Mouse (Mus musculus) limb, embryonic 14.5 days (tissue): ENCODE results near the gene Vps25. TPM values are rescaled to one million over a fixed set of nuclear protein-coding genes. Genes with fewer than 3 reads are reported as not detected.

Source experiments
- ATAC-seq: fragments of 200-750 bp; cut with Nextera tagmentation; 2 replicates; pipeline ENCODE4 v1.8.0; 2017; ENCODE audit warnings: low read depth, moderate number of reproducible peaks, moderate TSS enrichment; ENCODE audit not compliant: low FRiP score
- DNase-seq: peaks from one replicate; pipeline ENCODE4 v3.0.0-alpha.2; 2015; ENCODE audit warnings: low spot score
- H3K27ac ChIP-seq: fragments of 300-500 bp; sonication (generic); replicated peaks from 2 replicates; pipeline ENCODE4 v1.5.1; 2014; ENCODE audit warnings: low read depth, mild to moderate bottlenecking, low read length, moderate library complexity, mixed read lengths
- H3K27me3 ChIP-seq: fragments of 300-500 bp; sonication (generic); 2 replicates; pipeline ENCODE4 v1.6.1; 2014; ENCODE audit warnings: low read length, mixed read lengths; ENCODE audit not compliant: control insufficient read depth, insufficient read depth
- H3K36me3 ChIP-seq: fragments of 300-500 bp; sonication (generic); 2 replicates; pipeline ENCODE4 v1.6.1; 2014; ENCODE audit warnings: mild to moderate bottlenecking, low read length, moderate library complexity, mixed read lengths; ENCODE audit not compliant: control insufficient read depth, insufficient read depth
- H3K4me1 ChIP-seq: fragments of 300-500 bp; sonication (generic); 2 replicates; pipeline ENCODE4 v1.6.1; 2014; ENCODE audit warnings: antibody characterized with exemption, low read length, mixed read lengths; ENCODE audit not compliant: control insufficient read depth, insufficient read depth
- H3K4me2 ChIP-seq: fragments of 300-500 bp; sonication (generic); replicated peaks from 2 replicates; pipeline ENCODE4 v1.6.1; 2014; ENCODE audit warnings: low read depth, mild to moderate bottlenecking, low read length, moderate library complexity; ENCODE audit not compliant: severe bottlenecking
- H3K4me3 ChIP-seq: fragments of 300-500 bp; sonication (generic); replicated peaks from 2 replicates; pipeline ENCODE4 v1.5.1; 2014; ENCODE audit warnings: low read length
- H3K9ac ChIP-seq: fragments of 300-500 bp; sonication (generic); 2 replicates; pipeline ENCODE4 v1.6.1; 2014; ENCODE audit warnings: mild to moderate bottlenecking, low read depth, low read length, moderate library complexity; ENCODE audit not compliant: severe bottlenecking
- H3K9me3 ChIP-seq: fragments of 300-500 bp; sonication (generic); 2 replicates; pipeline ENCODE4 v1.6.1; 2016; ENCODE audit warnings: low read length; ENCODE audit not compliant: control insufficient read depth
- POLR2A ChIP-seq: fragments of 200-500 bp; IDR thresholded peaks from 2 replicates; pipeline ENCODE4 v1.8.0; 2012; ENCODE audit warnings: inconsistent platforms, mild to moderate bottlenecking, moderate library complexity, borderline replicate concordance; ENCODE audit not compliant: insufficient read depth, insufficient read length; ENCODE audit errors: extremely low read depth
- WGBS: fragments of 180-500 bp; shearing (Covaris S2); extraction: QIAGEN DNeasy Blood & Tissue Kit; methylation state at CpG from one replicate; pipeline ENCODE4 v1.1.7; 2014; 5-methylcytosine and 5-hydroxymethylcytosine counted together
- polyA plus RNA-seq, 2 experiments: library from polyadenylated mRNA; depleted of rRNA in 1 of 2; stranded (reverse) in 1 of 2; unstranded in 1 of 2; fragments of >200 nt; fragmentation: Nextera tagmentation in 1 of 2; extraction: Ambion mirVana in 1 of 2; gene quantifications; 2 replicates each; pipeline versions ENCODE4 v1.2.1 to v1.2.3; 2012 to 2014

Vps25 gene
- polyA plus RNA-seq, 2 experiments, result 70.3 to 120 TPM

- under 1% methylated on average over 28 of the region's 30 CpGs for WGBS
These were observed 7.4 kb downstream of the Vps25 start for GRCm38 (mm10) chr11:101260826-101261380.

GRCm38 (mm10) chr11:101262272-101262967 lies 8.9 kb downstream of the Vps25 start:
- WGBS, result 2% methylated on average over 24 of the region's 24 CpGs
- H3K27me3 ChIP-seq, result peaks cover 40% of the 10 kb centered on the region
- ATAC-seq, result no peak
- peaks cover 9% of the 10 kb centered on the region; the same call in 1 of the 2 replicates for H3K36me3 ChIP-seq
- TF ChIP-seq POLR2A, result no peak
- H3K4me2 ChIP-seq, result peak overlapping the region; percentile 98
- peaks cover 36% of the 10 kb centered on the region for H3K4me1 ChIP-seq
- H3K9me3 ChIP-seq, result no peaks in the 10 kb centered on the region
- peak overlapping the region; percentile 53 for H3K4me3 ChIP-seq
- H3K27ac ChIP-seq, result no peak overlapping the region
- DNase-seq, result no peak
- peak overlapping the region; percentile 31; the same call in 1 of the 2 replicates for H3K9ac ChIP-seq

More at GRCm38 (mm10) chr11:101260826-101261380, 7.4 kb downstream of the Vps25 start:
- Histone ChIP-seq H3K27ac (peak overlapping the region; percentile 68; the same call in 1 of the 2 replicates), H3K36me3 (peaks cover 18% of the 10 kb centered on the region), H3K9ac (peak overlapping the region; percentile 71), H3K4me2 (peak overlapping the region; percentile 98), H3K4me3 (peak overlapping the region; percentile 53), H3K9me3 (no peaks in the 10 kb centered on the region), H3K27me3 (peaks cover 36% of the 10 kb centered on the region), H3K4me1 (peaks cover 36% of the 10 kb centered on the region)
- no peak for DNase-seq
- no peak for TF ChIP-seq POLR2A
- no peak for ATAC-seq

- Histone ChIP-seq H3K4me2 (no peak overlapping the region; the same call in 1 of the 2 replicates), H3K4me1 (peaks cover 36% of the 10 kb centered on the region)
- no peak for DNase-seq
These were observed 9.9 kb downstream of the Vps25 start for GRCm38 (mm10) chr11:101263138-101263988.

GRCm38 (mm10) chr11:101263989-101264280 lies 10.4 kb downstream of the Vps25 start:
- TF ChIP-seq POLR2A, result no peak
- ATAC-seq (no peak), DNase-seq (no peak)
- no peak overlapping the region for H3K9ac ChIP-seq
- no peaks in the 10 kb centered on the region for H3K9me3 ChIP-seq
- 11% methylated on average over 3 of the region's 3 CpGs for WGBS
- peaks cover 44% of the 10 kb centered on the region for H3K27me3 ChIP-seq
- peaks cover 36% of the 10 kb centered on the region for H3K4me1 ChIP-seq
- H3K36me3 ChIP-seq, result no peaks in the 10 kb centered on the region
- H3K4me2 ChIP-seq, result no peak overlapping the region
- no peak overlapping the region for H3K27ac ChIP-seq
- no peak overlapping the region for H3K4me3 ChIP-seq

More at GRCm38 (mm10) chr11:101263138-101263988, 9.9 kb downstream of the Vps25 start:
- H3K9ac ChIP-seq, result no peak overlapping the region
- no peak overlapping the region for H3K27ac ChIP-seq
- no peak for ATAC-seq
- H3K27me3 ChIP-seq, result peaks cover 44% of the 10 kb centered on the region
- 4% methylated on average over 32 of the region's 32 CpGs for WGBS
- no peak for TF ChIP-seq POLR2A
- 0 out of 2 replicates have a peak, but pooled peaks cover 4% of the 10 kb centered on the region for H3K36me3 ChIP-seq
- H3K9me3 ChIP-seq, result no peaks in the 10 kb centered on the region
- no peak overlapping the region for H3K4me3 ChIP-seq

- Histone ChIP-seq H3K4me3 (peak overlapping the region; percentile 29), H3K4me2 (peak overlapping the region; percentile 37), H3K9ac (0 out of 2 replicates have a peak overlapping the region, but pooled peaks have one; percentile 5), H3K27me3 (peaks cover 44% of the 10 kb centered on the region), H3K9me3 (no peaks in the 10 kb centered on the region), H3K36me3 (no peaks in the 10 kb centered on the region), H3K4me1 (peaks cover 27% of the 10 kb centered on the region), H3K27ac (no peak overlapping the region)
- WGBS, result 2% methylated on average over 31 of the region's 31 CpGs
- ATAC-seq (no peak), DNase-seq (no peak)
- no peak for TF ChIP-seq POLR2A
These were observed 11.5 kb downstream of the Vps25 start for GRCm38 (mm10) chr11:101264954-101265471.
